Mouse (Mus musculus): ENCODE data around the gene Gtf2ird2.

DNA sequence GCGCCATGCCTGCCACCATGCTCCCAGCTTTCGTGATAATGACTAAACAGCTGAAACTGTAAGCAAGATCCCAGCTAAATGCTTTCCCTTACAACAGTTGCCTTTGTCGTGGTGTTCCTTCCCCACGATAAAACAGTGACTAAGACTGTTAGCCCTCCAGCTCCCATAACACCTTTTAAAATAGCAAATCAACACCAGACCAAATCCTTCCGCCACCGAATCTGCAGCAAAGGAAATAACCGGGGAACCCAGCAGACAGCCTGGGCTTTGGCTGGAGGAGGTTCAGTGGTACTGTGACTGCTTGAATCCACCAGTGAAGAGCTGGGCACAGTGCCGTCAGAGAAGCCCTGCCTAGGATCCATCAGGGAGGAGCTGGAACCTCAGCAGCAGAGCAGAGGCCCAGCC, 65.4 kb downstream of the Gtf2ird2 start:
- TF ChIP-seq POLR2A (IDR thresholded peaks at IDR 0.05; ENCODE audit: extremely low read depth, insufficient read depth, low read length) (no peak), CTCF (IDR thresholded peaks at IDR 0.05; ENCODE audit: low read depth, low read length) (no peak)
